Mouse (Mus musculus) thymus, postnatal 25 days (tissue): ENCODE results near the gene Slc35c2.

Experiments used
- DNase-seq: peaks from one replicate; pipeline ENCODE4 v3.0.0; 2022

Gene Slc35c2

GRCm38 (mm10) chr2:165287202-165287984, at the start of gene Slc35c2:
TSS of gene Slc35c2 (minus strand) at chr2:165287869.
- DNase-seq, result peak; percentile 92

GRCm38 (mm10) chr2:165337191-165337590, 49.5 kb upstream of the Slc35c2 start:
- peak; percentile 32 for DNase-seq

- no peak for DNase-seq
These were observed 45.0 kb upstream of the Slc35c2 start for GRCm38 (mm10) chr2:165332610-165333210.

GRCm38 (mm10) chr2:165329703-165330102, 42.0 kb upstream of the Slc35c2 start:
- DNase-seq, result no peak

GRCm38 (mm10) chr2:165328746-165329145, 41.1 kb upstream of the Slc35c2 start:
- DNase-seq, result no peak

- DNase-seq, result no peak
These were observed 39.7 kb upstream of the Slc35c2 start for GRCm38 (mm10) chr2:165327386-165327785.

- peak; percentile 99 for DNase-seq
These were observed 38.9 kb upstream of the Slc35c2 start, which contains the start of gene Elmo2 for GRCm38 (mm10) chr2:165326304-165327190. TSS of gene Elmo2 (minus strand) at chr2:165326479.

GRCm38 (mm10) chr2:165325521-165326303, 38.0 kb upstream of the Slc35c2 start:
- DNase-seq, result no peak

GRCm38 (mm10) chr2:165323928-165324327, 36.3 kb upstream of the Slc35c2 start:
- no peak for DNase-seq

- DNase-seq, result no peak
These were observed 35.8 kb upstream of the Slc35c2 start for GRCm38 (mm10) chr2:165323484-165323883.

- no peak for DNase-seq
These were observed 34.5 kb upstream of the Slc35c2 start for GRCm38 (mm10) chr2:165321981-165322735.

- peak; percentile 25 for DNase-seq
These were observed 33.8 kb upstream of the Slc35c2 start for GRCm38 (mm10) chr2:165321381-165321888.

GRCm38 (mm10) chr2:165320531-165321150, 33.0 kb upstream of the Slc35c2 start:
- no peak for DNase-seq

GRCm38 (mm10) chr2:165319503-165319902, 31.8 kb upstream of the Slc35c2 start:
- DNase-seq, result no peak

- no peak for DNase-seq
These were observed 31.3 kb upstream of the Slc35c2 start for GRCm38 (mm10) chr2:165318941-165319340.

- no peak for DNase-seq
These were observed 30.1 kb upstream of the Slc35c2 start for GRCm38 (mm10) chr2:165317621-165318263.

GRCm38 (mm10) chr2:165316837-165317473, 29.3 kb upstream of the Slc35c2 start:
- DNase-seq, result no peak

- no peak for DNase-seq
These were observed 28.5 kb upstream of the Slc35c2 start for GRCm38 (mm10) chr2:165316204-165316603.

GRCm38 (mm10) chr2:165314197-165314596, 26.5 kb upstream of the Slc35c2 start:
- DNase-seq, result no peak

GRCm38 (mm10) chr2:165312381-165312780, 24.7 kb upstream of the Slc35c2 start:
- no peak for DNase-seq
